Mouse (Mus musculus) myocyte (in vitro differentiated cells): ENCODE data around the gene Crat. TPM values are rescaled to one million over a fixed set of nuclear protein-coding genes. Genes with fewer than 3 reads are reported as not detected.

Source experiments
- H3K27me3 ChIP-seq: one replicate; pipeline ENCODE4 v1.6.1; 2011; ENCODE audit not compliant: control insufficient read depth, insufficient read depth, insufficient read length
- H3K36me3 ChIP-seq: one replicate; pipeline ENCODE4 v1.6.1; 2011; ENCODE audit not compliant: control insufficient read depth, insufficient read depth
- H3K4me2 ChIP-seq: one replicate; pipeline ENCODE4 v1.6.1; 2011; ENCODE audit warnings: low read depth, control low read depth
- H3K4me3 ChIP-seq: one replicate; pipeline ENCODE4 v1.5.1; 2011; ENCODE audit warnings: mild to moderate bottlenecking, control low read depth, moderate library complexity
- H3K79me2 ChIP-seq: one replicate; pipeline ENCODE4 v1.6.1; 2011; ENCODE audit not compliant: control insufficient read depth, insufficient read depth
- H3ac ChIP-seq: one replicate; pipeline ENCODE4 v1.6.1; 2011; ENCODE audit not compliant: control insufficient read depth, insufficient read length
- CEBPB ChIP-seq: IDR thresholded peaks from 2 replicates; pipeline ENCODE4 v1.6.1; 2011; ENCODE audit warnings: mild to moderate bottlenecking, moderate library complexity; ENCODE audit not compliant: poor library complexity, insufficient read depth, severe bottlenecking
- E2F4 ChIP-seq: IDR thresholded peaks from one replicate; pipeline ENCODE4 v1.6.1; 2011; ENCODE audit warnings: mild to moderate bottlenecking, control low read depth, moderate library complexity; ENCODE audit not compliant: insufficient read depth
- MAX ChIP-seq: IDR thresholded peaks from one replicate; pipeline ENCODE4 v1.6.1; 2011; ENCODE audit warnings: low read depth, mild to moderate bottlenecking, control low read depth
- MYOD1 ChIP-seq, 3 experiments: IDR thresholded peaks; one replicate each; pipeline ENCODE4 v1.6.1; 2011; ENCODE audit warnings: control low read depth in 2 of 3, low read depth in 2 of 3, mild to moderate bottlenecking in 2 of 3, moderate library complexity in 1 of 3; ENCODE audit not compliant: insufficient read length in 2 of 3, control insufficient read depth in 1 of 3
- MYOG ChIP-seq, 3 experiments: IDR thresholded peaks; one replicate each; pipeline ENCODE4 v1.6.1; 2011; ENCODE audit warnings: control low read depth in 2 of 3, low read depth in 2 of 3, mild to moderate bottlenecking in 2 of 3; ENCODE audit not compliant: insufficient read length in 2 of 3, control insufficient read depth in 1 of 3, insufficient read depth in 1 of 3
- POLR2A ChIP-seq: IDR thresholded peaks from one replicate; pipeline ENCODE4 v1.6.1; 2011; ENCODE audit warnings: low read depth, mild to moderate bottlenecking, control low read depth, moderate library complexity; ENCODE audit not compliant: insufficient read length
- POLR2AphosphoS2 ChIP-seq: IDR thresholded peaks from one replicate; pipeline ENCODE4 v1.6.1; 2011; ENCODE audit warnings: low read depth, control low read depth; ENCODE audit not compliant: insufficient read length
- REST ChIP-seq: IDR thresholded peaks from one replicate; pipeline ENCODE4 v1.6.1; 2011; ENCODE audit warnings: mild to moderate bottlenecking, control low read depth, moderate library complexity; ENCODE audit not compliant: insufficient read depth, insufficient read length
- SRF ChIP-seq: IDR thresholded peaks from one replicate; pipeline ENCODE4 v1.6.1; 2011; ENCODE audit warnings: low read depth; ENCODE audit not compliant: control insufficient read depth, insufficient read length
- TCF12 ChIP-seq: IDR thresholded peaks from one replicate; pipeline ENCODE4 v1.6.1; 2011; ENCODE audit warnings: mild to moderate bottlenecking, control low read depth; ENCODE audit not compliant: poor library complexity, insufficient read depth, severe bottlenecking
- TCF3 ChIP-seq: IDR thresholded peaks from one replicate; pipeline ENCODE4 v1.6.1; 2011; ENCODE audit warnings: low read depth, control low read depth; ENCODE audit not compliant: insufficient read length
- USF1 ChIP-seq: IDR thresholded peaks from one replicate; pipeline ENCODE4 v1.6.1; 2011; ENCODE audit warnings: low read depth, mild to moderate bottlenecking, control low read depth, moderate library complexity
- polyA plus RNA-seq: library from polyadenylated mRNA; unstranded; fragments of >200 nt; fragmentation: generic; extraction: Trizol; gene quantifications from one replicate; pipeline ENCODE4 v1.2.1, GENCODE M21; 2012; ENCODE audit warnings: missing spikeins

Gene Crat
- polyA plus RNA-seq, 1 experiment = 42.2 TPM

GRCm38 (mm10) chr2:30444006-30444405 lies 28.4 kb upstream of the Crat start:
- no peak overlapping the region for H3K4me3 ChIP-seq
- H3K4me2 ChIP-seq = peak overlapping the region; percentile 80
- H3K27me3 ChIP-seq = no peaks in the 10 kb centered on the region
- peaks cover 13% of the 10 kb centered on the region for H3K79me2 ChIP-seq
- no peak for TF ChIP-seq MYOG (IDR thresholded peaks at IDR 0.05; ENCODE audit: control insufficient read depth in 1 of 3, insufficient read depth in 1 of 3, insufficient read length in 2 of 3, low read depth in 2 of 3)
- TF ChIP-seq MAX = no peak
- TF ChIP-seq TCF3 = no peak
- TF ChIP-seq REST = no peak
- TF ChIP-seq POLR2AphosphoS2 = no peak
- no peak for TF ChIP-seq MYOD1 (IDR thresholded peaks at IDR 0.05; ENCODE audit: control insufficient read depth in 1 of 3, insufficient read length in 2 of 3, low read depth in 2 of 3)
- no peak for TF ChIP-seq CEBPB
- no peak for TF ChIP-seq E2F4
- TF ChIP-seq SRF = no peak
- TF ChIP-seq USF1 = no peak
- no peak for TF ChIP-seq POLR2A
- TF ChIP-seq TCF12 = no peak
- peaks cover 9% of the 10 kb centered on the region for H3K36me3 ChIP-seq
- no peak overlapping the region for H3ac ChIP-seq

- peaks cover 6% of the 10 kb centered on the region for H3K36me3 ChIP-seq
- no peak overlapping the region for H3K4me3 ChIP-seq
- H3ac ChIP-seq = no peak overlapping the region
- peaks cover 13% of the 10 kb centered on the region for H3K79me2 ChIP-seq
- H3K27me3 ChIP-seq = no peaks in the 10 kb centered on the region
- peak overlapping the region; percentile 98 for H3K4me2 ChIP-seq
- TF ChIP-seq MYOG (IDR thresholded peaks at IDR 0.05; ENCODE audit: control insufficient read depth in 1 of 3, insufficient read depth in 1 of 3, insufficient read length in 2 of 3, low read depth in 2 of 3) (no peak), REST (no peak), CEBPB (no peak), USF1 (no peak), POLR2A (no peak), TCF3 (no peak), MAX (no peak), POLR2AphosphoS2 (no peak), TCF12 (no peak), SRF (no peak)
Measured at GRCm38 (mm10) chr2:30443281-30443680, 27.7 kb upstream of the Crat start.

- Histone ChIP-seq H3K4me3 (peak overlapping the region; percentile 19), H3K79me2 (peaks cover 11% of the 10 kb centered on the region), H3K27me3 (no peaks in the 10 kb centered on the region), H3K36me3 (peaks cover 5% of the 10 kb centered on the region), H3K4me2 (peak overlapping the region; percentile 98), H3ac (no peak overlapping the region)
- TF ChIP-seq MYOG (IDR thresholded peaks at IDR 0.05; ENCODE audit: control insufficient read depth in 1 of 3, insufficient read depth in 1 of 3, insufficient read length in 2 of 3, low read depth in 2 of 3) (no peak), TCF12 (no peak), TCF3 (no peak), USF1 (no peak), E2F4 (no peak), MAX (no peak), POLR2AphosphoS2 (no peak), CEBPB (no peak), SRF (no peak), REST (no peak), MYOD1 (IDR thresholded peaks at IDR 0.05; ENCODE audit: control insufficient read depth in 1 of 3, insufficient read length in 2 of 3, low read depth in 2 of 3) (no peak)
Measured at GRCm38 (mm10) chr2:30442498-30442890, 26.9 kb upstream of the Crat start.

- Histone ChIP-seq H3K27me3 (no peaks in the 10 kb centered on the region), H3K79me2 (peaks cover 7% of the 10 kb centered on the region), H3K36me3 (peaks cover 5% of the 10 kb centered on the region), H3ac (peak overlapping the region; percentile 3), H3K4me3 (peak overlapping the region; percentile 19), H3K4me2 (peak overlapping the region; percentile 99)
- no peak for TF ChIP-seq USF1
- peak in 1 of 3 experiments; percentile 15 for TF ChIP-seq MYOG (IDR thresholded peaks at IDR 0.05; ENCODE audit: control insufficient read depth in 1 of 3, insufficient read depth in 1 of 3, insufficient read length in 2 of 3, low read depth in 2 of 3)
- peak; percentile 51 for TF ChIP-seq POLR2A
- peak; percentile 86 for TF ChIP-seq SRF
- no peak for TF ChIP-seq REST
- peak; percentile 64 for TF ChIP-seq POLR2AphosphoS2
- TF ChIP-seq MYOD1 (IDR thresholded peaks at IDR 0.05; ENCODE audit: control insufficient read depth in 1 of 3, insufficient read length in 2 of 3, low read depth in 2 of 3) = peak in 2 of 3 experiments; percentile 26 to 54
- TF ChIP-seq E2F4 = no peak
Measured at GRCm38 (mm10) chr2:30441518-30442497, 26.2 kb upstream of the Crat start.
